Mouse (Mus musculus) cerebellum, adult (tissue): ENCODE data around the gene Ugt1a1.
A peak's percentile ranks its signal among the peaks of the same experiment; 100 is the strongest.

Source experiments
- ATAC-seq: cut with Nextera tagmentation; 2 replicates; pipeline ENCODE4 v1.9.2; 2017; ENCODE audit warnings: mild to moderate bottlenecking, moderate library complexity, mixed read lengths; ENCODE audit not compliant: insufficient number of reproducible peaks, low FRiP score, low TSS enrichment

Gene Ugt1a1

DNA sequence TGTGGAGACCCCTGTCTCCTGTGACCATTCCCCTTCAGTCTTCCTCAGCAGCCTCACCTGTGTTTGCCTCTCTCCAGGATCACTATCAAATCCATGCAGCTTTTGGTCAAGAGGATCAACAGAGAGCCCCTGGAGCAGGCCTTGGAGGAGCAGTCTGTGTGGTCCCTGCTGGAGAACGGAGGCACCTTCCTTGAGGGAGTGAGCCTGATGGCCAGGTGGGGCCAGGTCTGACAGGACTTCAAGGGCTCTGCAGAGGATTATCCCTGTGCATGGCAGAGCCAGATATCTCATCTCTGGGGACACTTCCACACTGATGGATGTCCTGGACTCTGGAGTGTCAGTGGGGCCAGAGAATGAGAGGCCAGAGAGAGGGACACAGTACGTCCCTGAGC is 43.7 kb downstream of the Ugt1a1 start:
- ATAC-seq, result 0 out of 2 replicates have a peak, but pooled peaks have one; percentile 0

DNA sequence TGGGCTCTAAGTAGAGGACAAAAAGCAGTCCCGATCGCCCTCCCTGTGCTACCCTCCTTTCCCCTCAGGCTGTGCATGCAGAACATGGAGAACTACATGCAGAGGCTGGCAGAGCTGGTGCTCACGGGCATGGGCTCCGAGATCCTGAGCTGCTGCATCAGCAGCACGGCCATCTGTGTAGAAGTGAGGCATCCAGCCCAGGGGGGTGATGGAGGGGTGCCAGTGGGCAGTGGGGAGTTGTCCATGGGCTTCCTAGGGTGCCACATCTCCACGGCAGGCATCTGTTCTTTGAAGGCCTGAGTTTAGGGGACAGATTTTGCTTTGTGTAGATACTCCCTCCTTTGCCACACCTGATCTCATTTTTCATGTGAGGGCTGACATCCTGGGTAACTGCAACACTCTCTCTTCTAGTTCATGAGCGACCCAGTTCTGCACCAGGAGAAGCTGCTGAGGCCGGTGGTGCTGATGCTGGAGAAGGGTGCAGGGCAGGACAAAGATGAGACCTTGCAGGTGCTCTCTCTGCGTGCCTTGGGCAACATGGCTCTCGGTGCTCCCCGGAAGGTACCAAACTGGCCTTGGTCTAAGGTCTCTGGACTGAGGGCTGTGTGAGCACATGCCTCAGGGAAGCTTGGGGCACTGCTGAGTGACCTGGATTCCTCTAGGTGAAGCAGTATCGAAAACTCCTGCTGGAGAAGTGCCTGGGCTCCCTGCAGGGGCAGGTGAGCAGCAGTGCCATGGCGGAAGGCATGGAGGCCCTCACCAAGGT is 44.4 kb downstream of the Ugt1a1 start:
- 0 out of 2 replicates have a peak, but pooled peaks have one; percentile 3 for ATAC-seq

GRCm38 (mm10) chr1:88256886-88257663 is 45.3 kb downstream of the Ugt1a1 start:
- ATAC-seq, result no peak

GRCm38 (mm10) chr1:88257681-88258080 is 45.9 kb downstream of the Ugt1a1 start:
- no peak for ATAC-seq

DNA sequence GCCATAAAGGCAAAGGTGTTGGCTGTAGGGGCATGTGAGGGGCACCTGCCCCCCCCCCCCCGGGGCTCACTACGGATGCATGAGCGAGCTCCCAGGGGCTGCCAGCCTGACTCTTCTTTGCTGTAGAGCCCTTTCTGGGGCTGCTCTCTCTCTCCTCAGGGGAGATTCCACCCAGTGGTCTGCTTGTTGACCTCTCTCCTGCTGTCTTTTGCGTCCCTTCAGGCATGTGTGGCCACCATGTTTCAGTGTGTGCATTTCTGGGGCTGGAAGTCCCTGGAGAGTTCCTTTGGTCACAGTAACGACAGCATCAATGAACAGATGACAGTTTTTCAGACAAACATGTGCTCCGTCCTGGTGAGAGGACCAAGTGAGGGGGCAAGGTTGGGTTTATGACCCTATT is 46.6 kb downstream of the Ugt1a1 start:
- no peak for ATAC-seq

DNA sequence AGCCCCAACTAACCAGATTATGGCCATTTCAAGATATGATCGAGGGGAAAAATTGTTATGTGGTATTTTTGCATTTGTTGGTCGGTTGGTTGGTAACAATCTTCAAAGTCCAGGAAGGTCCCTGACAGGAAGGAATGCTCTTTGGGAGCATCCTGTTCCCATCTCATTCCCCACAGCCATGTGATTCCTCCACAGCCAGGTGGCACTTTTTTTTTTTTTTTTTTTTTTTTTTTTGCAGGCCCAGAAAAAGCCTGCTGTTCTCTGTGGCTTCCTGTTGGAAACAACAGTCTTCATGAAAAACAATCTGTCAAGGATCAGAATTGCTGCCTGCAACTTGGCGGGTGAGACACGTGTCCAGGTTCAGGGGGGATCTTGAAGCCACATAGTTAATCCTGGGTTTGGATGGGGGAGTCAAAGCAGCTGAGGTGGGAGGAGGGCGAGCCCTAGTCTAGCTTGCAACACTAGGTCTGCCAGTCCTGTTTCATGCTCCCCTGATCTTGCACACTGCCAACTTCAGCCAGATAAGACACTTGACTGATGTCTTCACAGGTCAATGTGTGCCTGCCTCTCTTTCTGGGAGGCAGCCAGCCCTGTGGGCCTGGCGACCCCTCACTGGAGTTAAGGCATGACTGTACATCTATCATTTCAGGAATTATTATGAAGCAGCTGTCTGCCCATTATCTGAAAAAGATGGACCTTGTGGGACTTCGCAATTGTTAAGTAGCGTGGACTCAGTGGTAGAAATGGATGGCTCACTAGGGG is 47.3 kb downstream of the Ugt1a1 start:
- no peak for ATAC-seq

- ATAC-seq, result no peak
These were observed 47.9 kb downstream of the Ugt1a1 start for GRCm38 (mm10) chr1:88259643-88260024.

GRCm38 (mm10) chr1:88260114-88260513 is 48.4 kb downstream of the Ugt1a1 start:
- no peak for ATAC-seq

- no peak for ATAC-seq
These were observed 49.0 kb downstream of the Ugt1a1 start for GRCm38 (mm10) chr1:88260604-88261377.

- no peak for ATAC-seq
These were observed 49.9 kb downstream of the Ugt1a1 start for GRCm38 (mm10) chr1:88261706-88262105.

DNA sequence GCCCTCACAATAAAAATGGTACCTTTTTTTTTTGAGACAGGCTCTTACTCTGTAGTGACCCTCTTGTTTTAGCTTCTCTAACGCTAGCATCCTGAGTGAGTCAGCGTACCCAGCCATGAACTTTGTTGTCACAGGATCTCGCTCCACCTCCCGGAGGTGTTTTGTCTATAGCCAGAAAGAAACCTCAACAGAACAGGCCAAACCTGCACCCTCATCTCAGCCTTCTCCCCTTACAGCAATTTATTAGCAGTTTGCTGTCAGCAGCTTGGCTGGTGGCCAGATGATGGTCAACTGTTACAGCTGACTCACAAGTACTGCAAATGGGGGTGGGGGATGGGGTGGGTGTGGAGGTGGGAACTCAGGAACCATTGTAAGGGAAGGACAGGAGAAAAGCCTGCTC is 50.5 kb downstream of the Ugt1a1 start:
- no peak for ATAC-seq

GRCm38 (mm10) chr1:88262961-88263360 is 51.2 kb downstream of the Ugt1a1 start:
- ATAC-seq, result no peak

- ATAC-seq, result no peak
These were observed 52.0 kb downstream of the Ugt1a1 start for GRCm38 (mm10) chr1:88263778-88264177.

GRCm38 (mm10) chr1:88264237-88264868 is 52.6 kb downstream of the Ugt1a1 start:
- no peak for ATAC-seq

- ATAC-seq, result no peak
These were observed 53.1 kb downstream of the Ugt1a1 start for GRCm38 (mm10) chr1:88264869-88265240.

DNA sequence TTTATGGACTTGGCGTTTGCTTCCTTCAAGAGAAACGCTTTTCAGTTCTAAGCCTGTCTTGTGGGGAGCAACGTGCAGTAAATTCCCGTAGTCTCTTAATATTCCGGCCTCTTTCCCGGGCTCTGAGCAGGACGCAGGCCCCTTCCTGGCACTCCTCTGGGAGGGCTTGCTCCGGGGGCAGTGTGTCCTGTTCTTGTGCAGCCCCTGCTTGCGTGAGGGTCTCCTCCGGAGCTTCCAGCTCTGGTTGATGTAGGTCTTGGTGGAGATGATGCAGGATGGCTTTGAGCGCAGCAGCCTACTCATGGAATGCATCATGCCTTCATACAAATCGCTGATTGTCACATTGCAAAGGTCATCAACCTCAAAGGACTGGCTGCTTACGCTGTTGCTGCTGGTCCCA is 54.4 kb downstream of the Ugt1a1 start:
- no peak for ATAC-seq

GRCm38 (mm10) chr1:88267489-88267888 is 55.7 kb downstream of the Ugt1a1 start:
- no peak for ATAC-seq

DNA sequence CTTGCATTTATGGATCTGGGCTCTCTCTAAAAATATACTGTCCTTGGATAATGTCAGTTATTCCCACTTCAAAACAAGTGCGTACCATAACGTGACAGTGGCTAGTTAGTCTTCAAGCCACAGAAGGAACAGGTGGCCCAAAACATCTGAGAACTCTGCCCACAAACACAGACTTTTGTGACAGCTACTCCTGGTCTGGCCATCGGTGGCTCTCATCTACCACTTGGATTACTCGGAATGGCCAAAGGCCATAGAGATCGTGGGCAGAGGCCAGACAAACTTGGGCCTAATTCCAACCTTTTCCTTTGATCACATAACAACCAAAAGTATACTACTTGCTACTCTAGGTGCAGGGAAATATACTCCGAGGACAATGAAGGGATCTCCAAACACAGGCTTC is 56.3 kb downstream of the Ugt1a1 start:
- no peak for ATAC-seq
